Mouse (Mus musculus): ENCODE measurements around the gene Stpg3.

DNA sequence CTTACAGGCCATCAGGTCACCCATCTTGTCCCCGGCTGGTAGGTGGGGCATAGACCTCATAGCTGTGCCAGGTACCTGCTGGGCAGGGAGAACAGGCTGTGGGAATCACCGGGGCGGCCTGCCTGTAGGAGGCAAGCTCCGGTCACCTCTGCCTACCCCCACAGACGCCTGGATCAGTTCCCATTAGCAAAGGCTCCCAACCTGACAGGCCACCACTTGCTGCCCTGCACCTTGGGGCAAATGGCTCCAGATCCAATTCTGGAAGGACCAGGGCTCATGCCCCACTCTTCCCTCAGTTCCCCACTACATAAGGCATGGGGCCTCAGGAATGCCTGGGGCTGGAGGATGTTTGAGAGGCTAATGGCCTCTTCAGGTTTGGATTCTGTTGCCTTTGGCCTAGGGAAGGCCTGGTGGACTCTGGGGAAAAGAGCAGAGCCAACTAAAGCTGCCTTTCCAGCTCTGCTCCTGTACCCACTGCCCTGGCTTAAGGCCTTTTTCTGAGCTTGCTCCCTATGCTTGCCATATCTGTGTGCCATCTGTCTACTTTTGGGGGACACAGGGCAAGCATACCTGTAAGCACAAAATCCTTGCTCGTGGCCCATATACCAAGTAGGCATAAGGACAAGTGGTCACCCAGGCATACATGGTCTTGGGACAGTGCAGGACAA lies 43.2 kb downstream of the Stpg3 start:
- TF ChIP-seq POLR2AphosphoS5 (IDR thresholded peaks at IDR 0.05; ENCODE audit: borderline replicate concordance, low read depth, low read length) (no peak), POLR2A (IDR thresholded peaks at IDR 0.05; ENCODE audit: control insufficient read depth in 1 of 2, insufficient read depth in 1 of 2, low read depth in 1 of 2, low read length in 2 of 2, poor library complexity in 1 of 2) (no peak)
